Mouse (Mus musculus): ENCODE measurements at regions not wholly inside any gene's neighbourhood (a gene's known extent, or its start where the extent isn't known, plus 50 kb on each side); places are given as distances from the start of the nearest gene placed in this dataset.

- WGBS: 95% methylated on average over 6 of the region's 6 CpGs
- no peaks in the 10 kb centered on the region for H3K36me3 ChIP-seq
- no peaks in the 10 kb centered on the region for H3K9me3 ChIP-seq (replicated peaks)
- ATAC-seq (ENCODE audit: low FRiP score): no peak
- peaks cover 6% of the 10 kb centered on the region for H3K4me1 ChIP-seq
- no peak overlapping the region for H3K4me2 ChIP-seq (replicated peaks)
- H3K27me3 ChIP-seq: no peaks in the 10 kb centered on the region
- no peak overlapping the region for H3K27ac ChIP-seq
- H3K9ac ChIP-seq: no peak overlapping the region
- no peak overlapping the region for H3K4me3 ChIP-seq
Observed at GRCm38 (mm10) chr17:27364899-27365298, 156.3 kb downstream of the Grm4 start.

GRCm38 (mm10) chr17:27364338-27364737 lies 156.9 kb downstream of the Grm4 start:
- ATAC-seq (ENCODE audit: low FRiP score): no peak

GRCm38 (mm10) chr17:27363911-27364310 lies 157.3 kb downstream of the Grm4 start:
- Histone ChIP-seq H3K4me1 (peaks cover 10% of the 10 kb centered on the region), H3K36me3 (no peaks in the 10 kb centered on the region), H3K9me3 (replicated peaks) (no peaks in the 10 kb centered on the region), H3K4me3 (no peak overlapping the region), H3K4me2 (replicated peaks) (no peak overlapping the region), H3K27ac (no peak overlapping the region), H3K9ac (no peak overlapping the region), H3K27me3 (no peaks in the 10 kb centered on the region)
- no peak for ATAC-seq (ENCODE audit: low FRiP score)
- WGBS: 87% methylated on average over 6 of the region's 6 CpGs

More at GRCm38 (mm10) chr17:27364338-27364737, 156.9 kb downstream of the Grm4 start:
- H3K4me1 ChIP-seq: peaks cover 6% of the 10 kb centered on the region
- H3K27me3 ChIP-seq: no peaks in the 10 kb centered on the region
- no peak overlapping the region for H3K4me3 ChIP-seq
- 94% methylated on average over 7 of the region's 7 CpGs for WGBS
- no peak overlapping the region for H3K9ac ChIP-seq
- H3K4me2 ChIP-seq (replicated peaks): no peak overlapping the region
- no peaks in the 10 kb centered on the region for H3K9me3 ChIP-seq (replicated peaks)
- H3K36me3 ChIP-seq: no peaks in the 10 kb centered on the region
- H3K27ac ChIP-seq: no peak overlapping the region

GRCm38 (mm10) chr17:27362221-27362620 lies 158.0 kb upstream of the Lemd2 start:
- ATAC-seq (ENCODE audit: low FRiP score): no peak
- Histone ChIP-seq H3K4me3 (no peak overlapping the region), H3K4me2 (replicated peaks) (no peak overlapping the region), H3K9ac (no peak overlapping the region), H3K4me1 (peaks cover 13% of the 10 kb centered on the region), H3K27ac (no peak overlapping the region), H3K36me3 (no peaks in the 10 kb centered on the region), H3K27me3 (no peaks in the 10 kb centered on the region), H3K9me3 (replicated peaks) (no peaks in the 10 kb centered on the region)
- WGBS: 93% methylated on average over 8 of the region's 8 CpGs

GRCm38 (mm10) chr17:27361362-27361761 lies 157.1 kb upstream of the Lemd2 start:
- H3K4me3 ChIP-seq: no peak overlapping the region
- peaks cover 13% of the 10 kb centered on the region for H3K4me1 ChIP-seq
- no peaks in the 10 kb centered on the region for H3K36me3 ChIP-seq
- 73% methylated on average over 2 of the region's 2 CpGs for WGBS
- no peak overlapping the region for H3K27ac ChIP-seq
- no peaks in the 10 kb centered on the region for H3K9me3 ChIP-seq (replicated peaks)
- no peak overlapping the region for H3K4me2 ChIP-seq (replicated peaks)
- no peak overlapping the region for H3K9ac ChIP-seq
- H3K27me3 ChIP-seq: no peaks in the 10 kb centered on the region
- 0 out of 2 replicates have a peak, but pooled peaks have one; percentile 11 for ATAC-seq (ENCODE audit: low FRiP score)

- Histone ChIP-seq H3K4me3 (no peak overlapping the region), H3K27ac (no peak overlapping the region), H3K4me2 (replicated peaks) (no peak overlapping the region), H3K9ac (no peak overlapping the region), H3K9me3 (replicated peaks) (no peaks in the 10 kb centered on the region), H3K27me3 (0 out of 2 replicates have a peak, but pooled peaks cover 2% of the 10 kb centered on the region), H3K36me3 (no peaks in the 10 kb centered on the region), H3K4me1 (peaks cover 9% of the 10 kb centered on the region; the same call in 1 of the 2 replicates)
- 90% methylated on average over 3 of the region's 3 CpGs for WGBS
- no peak for ATAC-seq (ENCODE audit: low FRiP score)
Observed at GRCm38 (mm10) chr17:27356862-27357261, 152.6 kb upstream of the Lemd2 start.

- H3K9ac ChIP-seq: no peak overlapping the region
- H3K9me3 ChIP-seq (replicated peaks): no peaks in the 10 kb centered on the region
- no peak for ATAC-seq (ENCODE audit: low FRiP score)
- H3K27me3 ChIP-seq: 0 out of 2 replicates have a peak, but pooled peaks cover 2% of the 10 kb centered on the region
- 78% methylated on average over 8 of the region's 9 CpGs for WGBS
- no peak overlapping the region for H3K27ac ChIP-seq
- H3K36me3 ChIP-seq: no peaks in the 10 kb centered on the region
- no peak overlapping the region for H3K4me2 ChIP-seq (replicated peaks)
- H3K4me3 ChIP-seq: no peak overlapping the region
- H3K4me1 ChIP-seq: peaks cover 9% of the 10 kb centered on the region; the same call in 1 of the 2 replicates
Observed at GRCm38 (mm10) chr17:27355717-27356116, 151.4 kb upstream of the Lemd2 start.

- ATAC-seq (ENCODE audit: low FRiP score): no peak
- 0 out of 2 replicates have a peak, but pooled peaks cover 2% of the 10 kb centered on the region for H3K27me3 ChIP-seq
- H3K27ac ChIP-seq: no peak overlapping the region
- H3K4me1 ChIP-seq: peaks cover 9% of the 10 kb centered on the region; the same call in 1 of the 2 replicates
- no peaks in the 10 kb centered on the region for H3K36me3 ChIP-seq
- WGBS: 90% methylated on average over 4 of the region's 4 CpGs
- H3K4me2 ChIP-seq (replicated peaks): no peak overlapping the region
- no peak overlapping the region for H3K4me3 ChIP-seq
- no peaks in the 10 kb centered on the region for H3K9me3 ChIP-seq (replicated peaks)
- H3K9ac ChIP-seq: no peak overlapping the region
Observed at GRCm38 (mm10) chr17:27355056-27355455, 150.8 kb upstream of the Lemd2 start.

GRCm38 (mm10) chr17:27349911-27350310 lies 145.6 kb upstream of the Lemd2 start:
- 96% methylated on average over 9 of the region's 9 CpGs for WGBS
- H3K27ac ChIP-seq: no peak overlapping the region
- H3K4me3 ChIP-seq: no peak overlapping the region

GRCm38 (mm10) chr17:27349432-27349831 lies 145.2 kb upstream of the Lemd2 start:
- no peak for ATAC-seq (ENCODE audit: low FRiP score)

More at GRCm38 (mm10) chr17:27349911-27350310, 145.6 kb upstream of the Lemd2 start:
- Histone ChIP-seq H3K36me3 (no peaks in the 10 kb centered on the region), H3K27me3 (0 out of 2 replicates have a peak, but pooled peaks cover 4% of the 10 kb centered on the region), H3K4me1 (0 out of 2 replicates have a peak, but pooled peaks cover 5% of the 10 kb centered on the region), H3K9ac (no peak overlapping the region), H3K4me2 (replicated peaks) (no peak overlapping the region), H3K9me3 (replicated peaks) (no peaks in the 10 kb centered on the region)
- ATAC-seq (ENCODE audit: low FRiP score): no peak

GRCm38 (mm10) chr17:27341952-27342890 lies 138.0 kb upstream of the Lemd2 start:
- Histone ChIP-seq H3K9ac (no peak overlapping the region), H3K36me3 (no peaks in the 10 kb centered on the region), H3K4me3 (no peak overlapping the region), H3K4me1 (0 out of 2 replicates have a peak, but pooled peaks cover 5% of the 10 kb centered on the region), H3K27me3 (0 out of 2 replicates have a peak, but pooled peaks cover 2% of the 10 kb centered on the region), H3K27ac (no peak overlapping the region), H3K4me2 (replicated peaks) (no peak overlapping the region), H3K9me3 (replicated peaks) (no peaks in the 10 kb centered on the region)
- 67% methylated on average over 11 of the region's 14 CpGs for WGBS
- ATAC-seq (ENCODE audit: low FRiP score): no peak

More at GRCm38 (mm10) chr17:27349432-27349831, 145.2 kb upstream of the Lemd2 start:
- no peak overlapping the region for H3K9ac ChIP-seq
- H3K4me2 ChIP-seq (replicated peaks): no peak overlapping the region
- no peaks in the 10 kb centered on the region for H3K9me3 ChIP-seq (replicated peaks)
- H3K27me3 ChIP-seq: 0 out of 2 replicates have a peak, but pooled peaks cover 4% of the 10 kb centered on the region
- H3K36me3 ChIP-seq: no peaks in the 10 kb centered on the region
- no peak overlapping the region for H3K27ac ChIP-seq
- H3K4me3 ChIP-seq: no peak overlapping the region
- WGBS: 94% methylated on average over 4 of the region's 4 CpGs
- H3K4me1 ChIP-seq: 0 out of 2 replicates have a peak, but pooled peaks cover 5% of the 10 kb centered on the region

- no peak overlapping the region for H3K4me3 ChIP-seq
- H3K4me2 ChIP-seq (replicated peaks): no peak overlapping the region
- WGBS: 89% methylated on average over 3 of the region's 3 CpGs
- H3K4me1 ChIP-seq: peaks cover 15% of the 10 kb centered on the region
- no peaks in the 10 kb centered on the region for H3K9me3 ChIP-seq (replicated peaks)
- H3K27ac ChIP-seq: no peak overlapping the region
- no peaks in the 10 kb centered on the region for H3K36me3 ChIP-seq
- no peak overlapping the region for H3K9ac ChIP-seq
- ATAC-seq (ENCODE audit: low FRiP score): no peak
- H3K27me3 ChIP-seq: no peaks in the 10 kb centered on the region
Observed at GRCm38 (mm10) chr17:27339823-27340222, 135.6 kb upstream of the Lemd2 start.
